Mouse (Mus musculus): ENCODE results near the gene Csrnp3. TPM values are rescaled to one million over a fixed set of nuclear protein-coding genes. Genes with fewer than 3 reads are reported as not detected.

The Csrnp3 gene
- total and polyA plus RNA-seq, 2 experiments, result not detected

DNA sequence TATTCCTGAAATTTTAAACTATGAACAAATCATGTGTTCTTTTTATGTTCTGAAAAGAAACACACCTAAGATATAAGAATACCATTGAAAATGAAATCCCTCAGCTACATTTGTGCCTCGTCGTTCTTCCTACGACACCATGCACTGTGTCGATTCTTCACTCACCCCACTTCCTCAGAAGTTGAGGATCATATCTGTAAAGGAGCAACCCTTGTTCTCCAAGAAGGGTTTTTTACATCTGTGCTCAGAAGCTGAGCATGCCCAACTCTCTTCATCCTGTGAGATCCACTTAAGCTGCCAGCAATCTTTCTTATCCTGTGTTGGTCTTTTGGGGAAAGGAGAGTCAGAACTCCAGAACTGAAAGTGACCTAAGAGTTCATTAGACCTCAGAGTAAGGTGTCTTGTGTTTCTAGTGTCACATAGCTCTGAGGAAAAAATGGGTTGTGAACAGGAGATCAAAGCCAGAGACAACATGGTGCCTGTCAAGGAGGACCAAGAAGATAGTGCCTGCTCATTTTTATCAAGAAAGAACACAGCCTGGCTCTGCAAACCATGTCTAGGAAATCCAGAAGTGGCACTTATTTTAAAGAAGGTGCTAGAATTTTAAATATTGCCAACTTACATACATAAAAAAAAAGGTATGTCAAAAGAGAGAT lies 25.3 kb upstream of the Csrnp3 start:
- DNase-seq (ENCODE audit: extremely low read depth, low read depth, low spot score), result no peak
- WGBS, result 92% methylated on average over 4 of the region's 4 CpGs
- Histone ChIP-seq H3K4me1 (ENCODE audit: control insufficient read depth, insufficient read depth, low read length) (no peaks in the 10 kb centered on the region; the same call in 1 of the 2 replicates), H3K27ac (replicated peaks; ENCODE audit: insufficient read depth, low read depth, low read length) (no peak overlapping the region), H3K4me3 (ENCODE audit: insufficient read depth, low read depth, low read length) (no peak overlapping the region), H3K36me3 (ENCODE audit: control insufficient read depth, insufficient read depth, low read length) (no peaks in the 10 kb centered on the region), H3K27me3 (ENCODE audit: control insufficient read depth, insufficient read depth, low read length) (no peaks in the 10 kb centered on the region), H3K79me2 (ENCODE audit: control insufficient read depth, insufficient read depth, low read length) (no peaks in the 10 kb centered on the region), H3K9ac (ENCODE audit: low read depth, low read length) (no peak overlapping the region)
- TF ChIP-seq POLR2A (IDR thresholded peaks at IDR 0.05; ENCODE audit: extremely low read depth, insufficient read depth, low read length), result no peak
- no peak for TF ChIP-seq CTCF (IDR thresholded peaks at IDR 0.05; ENCODE audit: low read depth, low read length)

GRCm38 (mm10) chr2:65826314-65826713 lies 19.3 kb upstream of the Csrnp3 start:
- WGBS, result 71% methylated on average over 2 of the region's 2 CpGs
- Histone ChIP-seq H3K9ac (ENCODE audit: low read depth, low read length) (no peak overlapping the region), H3K4me3 (ENCODE audit: insufficient read depth, low read depth, low read length) (no peak overlapping the region), H3K27ac (replicated peaks; ENCODE audit: insufficient read depth, low read depth, low read length) (no peak overlapping the region), H3K36me3 (ENCODE audit: control insufficient read depth, insufficient read depth, low read length) (no peaks in the 10 kb centered on the region), H3K79me2 (ENCODE audit: control insufficient read depth, insufficient read depth, low read length) (no peaks in the 10 kb centered on the region), H3K27me3 (ENCODE audit: control insufficient read depth, insufficient read depth, low read length) (no peaks in the 10 kb centered on the region), H3K4me1 (ENCODE audit: control insufficient read depth, insufficient read depth, low read length) (no peaks in the 10 kb centered on the region)
- TF ChIP-seq CTCF (IDR thresholded peaks at IDR 0.05; ENCODE audit: low read depth, low read length) (no peak), POLR2A (IDR thresholded peaks at IDR 0.05; ENCODE audit: extremely low read depth, insufficient read depth, low read length) (no peak)
- DNase-seq (ENCODE audit: extremely low read depth, low read depth, low spot score), result no peak

- TF ChIP-seq POLR2A (IDR thresholded peaks at IDR 0.05; ENCODE audit: extremely low read depth, insufficient read depth, low read length) (no peak), CTCF (IDR thresholded peaks at IDR 0.05; ENCODE audit: low read depth, low read length) (no peak)
- DNase-seq (ENCODE audit: extremely low read depth, low read depth, low spot score), result no peak
- no peaks in the 10 kb centered on the region for H3K36me3 ChIP-seq (ENCODE audit: control insufficient read depth, insufficient read depth, low read length)
- H3K27me3 ChIP-seq (ENCODE audit: control insufficient read depth, insufficient read depth, low read length), result no peaks in the 10 kb centered on the region
- H3K27ac ChIP-seq (replicated peaks; ENCODE audit: insufficient read depth, low read depth, low read length), result no peak overlapping the region
- WGBS, result 83% methylated on average over 6 of the region's 6 CpGs
- no peak overlapping the region for H3K9ac ChIP-seq (ENCODE audit: low read depth, low read length)
- H3K4me3 ChIP-seq (ENCODE audit: insufficient read depth, low read depth, low read length), result no peak overlapping the region
- H3K79me2 ChIP-seq (ENCODE audit: control insufficient read depth, insufficient read depth, low read length), result no peaks in the 10 kb centered on the region
- H3K4me1 ChIP-seq (ENCODE audit: control insufficient read depth, insufficient read depth, low read length), result no peaks in the 10 kb centered on the region
Measured at GRCm38 (mm10) chr2:65826801-65827200, 18.8 kb upstream of the Csrnp3 start.

DNA sequence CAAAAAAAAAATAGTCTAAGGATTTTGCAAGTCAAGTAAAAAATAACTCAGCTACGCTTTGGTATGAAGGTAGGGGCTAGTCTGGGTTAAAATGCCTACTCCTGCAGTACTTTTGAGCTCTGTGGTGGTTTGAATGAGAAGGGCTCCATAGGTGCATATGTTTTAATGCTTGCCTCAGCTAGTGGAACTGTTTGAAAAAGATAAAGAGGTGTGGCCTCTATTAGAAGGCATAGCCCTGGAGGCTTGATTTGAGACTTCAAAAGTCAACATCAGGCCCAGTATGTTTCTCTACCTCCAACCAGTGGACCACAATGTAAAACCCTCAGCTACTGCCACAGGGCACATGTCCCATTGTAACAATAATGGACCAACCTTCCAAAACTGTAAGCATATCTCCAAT lies 16.9 kb upstream of the Csrnp3 start:
- 87% methylated on average over 1 of the region's 1 CpGs for WGBS
- H3K36me3 ChIP-seq (ENCODE audit: control insufficient read depth, insufficient read depth, low read length), result no peaks in the 10 kb centered on the region

DNA sequence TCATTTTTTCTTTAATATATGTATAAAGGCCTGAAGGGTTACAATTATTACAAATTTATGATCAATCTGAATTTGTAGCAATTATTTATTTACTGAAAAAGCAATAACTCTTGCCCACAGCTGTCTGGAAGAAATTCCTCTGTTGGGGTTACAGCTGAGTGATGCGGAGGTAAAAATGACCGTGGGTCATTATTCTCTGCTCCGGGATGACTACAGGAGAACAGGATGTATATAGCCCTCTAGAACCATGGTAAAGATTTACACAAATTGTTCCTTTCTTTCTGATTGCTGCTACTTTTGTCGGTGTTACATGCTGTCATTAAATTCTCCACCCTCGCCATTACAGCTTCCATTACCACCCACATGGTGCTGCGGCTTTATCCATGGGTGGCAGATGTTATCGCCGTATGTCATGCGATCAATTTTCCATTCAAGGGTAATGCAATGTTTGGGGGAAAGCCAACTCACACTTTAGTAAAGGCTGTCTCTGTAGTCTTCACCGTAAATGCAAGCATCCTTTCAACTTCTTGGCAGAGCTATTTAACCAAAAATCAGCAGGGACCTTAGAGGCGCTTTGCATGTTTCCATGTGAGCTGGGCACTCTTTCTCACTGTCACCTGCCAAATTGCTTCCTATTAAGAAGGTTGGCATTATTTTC lies 12.7 kb upstream of the Csrnp3 start:
- H3K4me1 ChIP-seq (ENCODE audit: control insufficient read depth, insufficient read depth, low read length), result no peaks in the 10 kb centered on the region
- no peak overlapping the region for H3K4me3 ChIP-seq (ENCODE audit: insufficient read depth, low read depth, low read length)
- no peaks in the 10 kb centered on the region for H3K79me2 ChIP-seq (ENCODE audit: control insufficient read depth, insufficient read depth, low read length)
- H3K27ac ChIP-seq (replicated peaks; ENCODE audit: insufficient read depth, low read depth, low read length), result no peak overlapping the region
- DNase-seq (ENCODE audit: extremely low read depth, low read depth, low spot score), result no peak
- H3K9ac ChIP-seq (ENCODE audit: low read depth, low read length), result no peak overlapping the region
- H3K36me3 ChIP-seq (ENCODE audit: control insufficient read depth, insufficient read depth, low read length), result no peaks in the 10 kb centered on the region
- 85% methylated on average over 11 of the region's 11 CpGs for WGBS
- TF ChIP-seq CTCF (IDR thresholded peaks at IDR 0.05; ENCODE audit: low read depth, low read length) (no peak), POLR2A (IDR thresholded peaks at IDR 0.05; ENCODE audit: extremely low read depth, insufficient read depth, low read length) (no peak)
- H3K27me3 ChIP-seq (ENCODE audit: control insufficient read depth, insufficient read depth, low read length), result no peaks in the 10 kb centered on the region

More for the DNA sequence above, 16.9 kb upstream of the Csrnp3 start:
- TF ChIP-seq CTCF (IDR thresholded peaks at IDR 0.05; ENCODE audit: low read depth, low read length), result no peak
- no peak for TF ChIP-seq POLR2A (IDR thresholded peaks at IDR 0.05; ENCODE audit: extremely low read depth, insufficient read depth, low read length)
- no peaks in the 10 kb centered on the region for H3K79me2 ChIP-seq (ENCODE audit: control insufficient read depth, insufficient read depth, low read length)
- DNase-seq (ENCODE audit: extremely low read depth, low read depth, low spot score), result no peak
- no peaks in the 10 kb centered on the region for H3K4me1 ChIP-seq (ENCODE audit: control insufficient read depth, insufficient read depth, low read length)
- no peak overlapping the region for H3K27ac ChIP-seq (replicated peaks; ENCODE audit: insufficient read depth, low read depth, low read length)
- H3K4me3 ChIP-seq (ENCODE audit: insufficient read depth, low read depth, low read length), result no peak overlapping the region
- no peak overlapping the region for H3K9ac ChIP-seq (ENCODE audit: low read depth, low read length)
- H3K27me3 ChIP-seq (ENCODE audit: control insufficient read depth, insufficient read depth, low read length), result no peaks in the 10 kb centered on the region

- Histone ChIP-seq H3K27me3 (ENCODE audit: control insufficient read depth, insufficient read depth, low read length) (no peaks in the 10 kb centered on the region), H3K36me3 (ENCODE audit: control insufficient read depth, insufficient read depth, low read length) (no peaks in the 10 kb centered on the region), H3K9ac (ENCODE audit: low read depth, low read length) (no peak overlapping the region), H3K4me1 (ENCODE audit: control insufficient read depth, insufficient read depth, low read length) (no peaks in the 10 kb centered on the region), H3K27ac (replicated peaks; ENCODE audit: insufficient read depth, low read depth, low read length) (no peak overlapping the region), H3K79me2 (ENCODE audit: control insufficient read depth, insufficient read depth, low read length) (no peaks in the 10 kb centered on the region), H3K4me3 (ENCODE audit: insufficient read depth, low read depth, low read length) (no peak overlapping the region)
- no peak for DNase-seq (ENCODE audit: extremely low read depth, low read depth, low spot score)
- TF ChIP-seq CTCF (IDR thresholded peaks at IDR 0.05; ENCODE audit: low read depth, low read length) (no peak), POLR2A (IDR thresholded peaks at IDR 0.05; ENCODE audit: extremely low read depth, insufficient read depth, low read length) (no peak)
- 82% methylated on average over 7 of the region's 7 CpGs for WGBS
Measured at GRCm38 (mm10) chr2:65833421-65833820, 12.1 kb upstream of the Csrnp3 start.
